17 mouse cellular contexts compared by ENCODE assay signal in genomic region chr11:89061362-89061761, GRCm38 (mm10). TPM values are rescaled to one million over a fixed set of nuclear protein-coding genes. Genes with fewer than 3 reads are reported as not detected.
A peak's percentile ranks its signal among the peaks of the same experiment; 100 is the strongest.
DNase-seq lines count a peak whose midpoint lies in the region; ATAC-seq and TF ChIP-seq lines count a peak whose summit lies in the region.
"Had no signal": no experiment of that assay in that cellular context is flagged by ENCODE, and none has a peak within 500 bp of the region (broad histone marks: within the 10 kb centered on the region; RNA-seq: fewer than 3 reads in every experiment).

No protein-coding gene starts in this region.

- H3K27ac ChIP-seq in kidney, embryonic 14.5 days (ENCODE audit: low read depth, low read length) = no peak overlapping the region
- H3K27ac ChIP-seq in testis, adult 2 months (ENCODE audit: control insufficient read depth, insufficient read depth, low read depth, low read length) = no peak overlapping the region; the same call in 1 of the 2 replicates
- no peak overlapping the region for H3K27ac ChIP-seq in midbrain, embryonic 16.5 days (ENCODE audit: low read length)
- H3K27ac ChIP-seq: embryonic facial prominence, embryonic 13.5 days; liver, embryonic 13.5 days; neural tube, embryonic 15.5 days had no signal

- peak; percentile 29 for DNase-seq in kidney, adult 9 months
- no peak for DNase-seq in testis, postnatal 10 days (ENCODE audit: low spot score)
- DNase-seq in brain, embryonic 14.5 days (ENCODE audit: low read depth) = peak; percentile 12

- H3K4me1 ChIP-seq in kidney, embryonic 14.5 days (ENCODE audit: control insufficient read depth, insufficient read depth, low read length) = peaks cover 14% of the 10 kb centered on the region
- peaks cover 12% of the 10 kb centered on the region for H3K4me1 ChIP-seq in testis, adult 2 months (ENCODE audit: control insufficient read depth, insufficient read depth, low read length)
- H3K4me1 ChIP-seq in midbrain, embryonic 16.5 days (ENCODE audit: control insufficient read depth, insufficient read depth, low read length) = peaks cover 29% of the 10 kb centered on the region

- H3K9me3 ChIP-seq in kidney, embryonic 14.5 days (ENCODE audit: control insufficient read depth, low read length) = no peaks in the 10 kb centered on the region
- H3K9me3 ChIP-seq in midbrain, embryonic 16.5 days (replicated peaks; ENCODE audit: control insufficient read depth, low read length, poor library complexity, severe bottlenecking) = no peaks in the 10 kb centered on the region
- H3K9me3 ChIP-seq: embryonic facial prominence, embryonic 13.5 days; forebrain, embryonic 10.5 days; heart, embryonic 12.5 days; limb, embryonic 10.5 days; liver, embryonic 13.5 days; neural tube, embryonic 15.5 days had no signal

- H3K9ac ChIP-seq in kidney, embryonic 14.5 days (ENCODE audit: low read depth, low read length) = no peak overlapping the region
- H3K9ac ChIP-seq in midbrain, embryonic 16.5 days (ENCODE audit: low read depth, low read length) = no peak overlapping the region
- H3K9ac ChIP-seq: heart, embryonic 12.5 days; liver, embryonic 13.5 days; neural tube, embryonic 15.5 days had no signal

- ATAC-seq in kidney, embryonic 14.5 days (ENCODE audit: low FRiP score, low TSS enrichment) = no peak
- no peak for ATAC-seq in monocyte, adult 5-6 weeks (replicated peaks; ENCODE audit: insufficient number of reproducible peaks, low FRiP score, low TSS enrichment, poor library complexity, severe bottlenecking)
- ATAC-seq in midbrain, embryonic 16.5 days = no peak

- no peak overlapping the region for H3K4me3 ChIP-seq in kidney, embryonic 14.5 days (ENCODE audit: low read length)
- peak overlapping the region; percentile 70 for H3K4me3 ChIP-seq in testis, adult 2 months (ENCODE audit: control insufficient read depth, low read depth, low read length)
- H3K4me3 ChIP-seq in midbrain, embryonic 16.5 days (ENCODE audit: low read depth, low read length) = no peak overlapping the region

- no peaks in the 10 kb centered on the region for H3K27me3 ChIP-seq in kidney, embryonic 14.5 days (ENCODE audit: control insufficient read depth, insufficient read depth, low read length)
- H3K27me3 ChIP-seq in testis, adult 2 months (ENCODE audit: control insufficient read depth, insufficient read depth, low read length) = no peaks in the 10 kb centered on the region
- H3K27me3 ChIP-seq in midbrain, embryonic 16.5 days (ENCODE audit: control insufficient read depth, insufficient read depth, low read depth, low read length) = no peaks in the 10 kb centered on the region
- H3K27me3 ChIP-seq: embryonic facial prominence, embryonic 13.5 days; heart, embryonic 12.5 days; liver, embryonic 13.5 days; neural tube, embryonic 15.5 days had no signal

- TF ChIP-seq POLR2A in testis, adult 2 months (IDR thresholded peaks at IDR 0.05; ENCODE audit: control insufficient read depth, low read depth, low read length) = no peak
- no peak for TF ChIP-seq POLR2A in brain, embryonic 14.5 days (IDR thresholded peaks at IDR 0.05; ENCODE audit: borderline replicate concordance, extremely low read depth, insufficient read depth, insufficient read length, poor library complexity, severe bottlenecking)

- no peak overlapping the region for H3K4me2 ChIP-seq in kidney, embryonic 14.5 days (replicated peaks; ENCODE audit: low read depth, low read length)
- H3K4me2 ChIP-seq in midbrain, embryonic 16.5 days (ENCODE audit: low read length) = no peak overlapping the region

- WGBS in kidney, embryonic 14.5 days = 61% methylated on average over 7 of the region's 7 CpGs
- 89% methylated on average over 7 of the region's 7 CpGs for WGBS in midbrain, embryonic 16.5 days

- no peaks in the 10 kb centered on the region for H3K36me3 ChIP-seq in kidney, embryonic 14.5 days (ENCODE audit: control insufficient read depth, insufficient read depth, low read length)
- H3K36me3 ChIP-seq in testis, adult 2 months (ENCODE audit: control insufficient read depth, insufficient read depth, low read length) = no peaks in the 10 kb centered on the region
- H3K36me3 ChIP-seq in midbrain, embryonic 16.5 days (ENCODE audit: control insufficient read depth, insufficient read depth, low read length) = no peaks in the 10 kb centered on the region
- H3K36me3 ChIP-seq: liver, embryonic 13.5 days had no signal

- no peak for TF ChIP-seq CTCF in testis, adult 2 months (IDR thresholded peaks at IDR 0.05; ENCODE audit: control insufficient read depth, insufficient read depth, insufficient replicate concordance, low read depth, low read length)
- TF ChIP-seq CTCF in brain, embryonic 14.5 days (IDR thresholded peaks at IDR 0.05; ENCODE audit: borderline replicate concordance, extremely low read depth, insufficient read depth, insufficient read length) = no peak

RNA-seq across cellular contexts. Expression of gene Dgke, which starts 5.3 kb away (rescaled TPM):
- polyA plus RNA-seq in kidney, embryonic 14.5 days (2014; fragmentation: Nextera tagmentation; extraction: Ambion mirVana) = 3.2 and 5.3 TPM in 2 replicates
- polyA plus RNA-seq in testis, adult 2 months (2012; rRNA removed) = 2.9 and 4.0 TPM in 2 replicates
- polyA plus RNA-seq in brain, embryonic 14.5 days (2012; rRNA removed) = 18.4 and 23.1 TPM in 2 replicates
- 4.6 to 8.2 TPM (median 8.2 TPM) in 3 replicates for total RNA-seq in monocyte, adult 5-6 weeks (2017)
- 18.2 and 19.1 TPM in 2 replicates for polyA plus RNA-seq in midbrain, embryonic 16.5 days (2015; fragmentation: Nextera tagmentation; extraction: Ambion mirVana)

RNA-seq across cellular contexts. Expression of gene Gm525, which starts 12.3 kb away (rescaled TPM):
- not detected in 2 replicates for polyA plus RNA-seq in kidney, embryonic 14.5 days (2014; fragmentation: Nextera tagmentation; extraction: Ambion mirVana)
- polyA plus RNA-seq in testis, adult 2 months (2012; rRNA removed) = 10.4 and 17.4 TPM in 2 replicates
- polyA plus RNA-seq in brain, embryonic 14.5 days (2012; rRNA removed) = 0.56 TPM in 1 of 2 replicates, not detected in the other
- not detected in 3 replicates for total RNA-seq in monocyte, adult 5-6 weeks (2017)
- polyA plus RNA-seq in midbrain, embryonic 16.5 days (2015; fragmentation: Nextera tagmentation; extraction: Ambion mirVana) = not detected in 2 replicates
- total RNA-seq: common myeloid progenitor, adult 5-6 weeks; heart, postnatal 4 days had no signal
- polyA plus RNA-seq: forebrain, embryonic 10.5 days; heart, embryonic 12.5 days; limb, embryonic 10.5 days; liver, embryonic 13.5 days; midbrain, embryonic 14.5 days; neural tube, embryonic 15.5 days; small intestine, adult 2 months had no signal
